Mouse (Mus musculus): ENCODE measurements at regions not wholly inside any gene's neighbourhood (a gene's known extent, or its start where the extent isn't known, plus 50 kb on each side); places are given as distances from the start of the nearest gene placed in this dataset.

DNA sequence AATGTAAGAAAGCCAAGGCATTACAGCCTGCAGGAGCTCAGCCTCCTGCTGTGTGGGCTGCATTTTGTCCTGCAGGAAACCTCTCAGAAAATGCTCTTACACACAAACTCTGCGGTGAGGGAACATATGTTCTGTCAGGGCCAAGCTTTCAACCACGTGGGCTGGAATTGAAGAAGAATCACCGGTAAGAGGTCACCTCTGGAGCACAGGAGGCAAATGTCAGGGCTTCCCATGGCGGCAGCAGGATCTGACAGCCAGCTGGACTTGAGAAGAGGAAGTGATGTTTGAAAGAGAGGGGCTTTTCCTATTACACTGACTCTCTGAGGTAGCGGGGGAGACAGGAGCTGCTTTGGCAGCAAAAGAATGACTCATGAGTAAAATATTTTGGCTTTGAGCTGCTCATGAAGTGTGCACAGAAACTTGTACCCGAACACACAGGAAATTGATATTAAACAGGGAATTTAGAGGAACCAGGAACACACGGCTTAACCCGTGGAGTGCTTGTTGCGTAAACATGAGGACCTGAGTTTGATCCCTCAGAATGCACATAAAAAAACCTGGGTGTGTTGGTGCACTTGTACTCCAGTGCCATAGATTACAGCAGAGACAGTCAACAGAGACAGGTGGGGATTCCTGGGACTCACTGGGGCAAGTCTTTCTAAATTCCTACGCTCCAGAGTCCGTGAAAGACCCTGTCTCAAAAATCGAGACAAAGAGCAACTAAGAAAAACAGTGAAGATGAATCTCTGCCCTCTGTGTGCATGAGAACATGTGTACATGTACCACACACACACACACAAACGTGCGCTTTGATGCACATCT, 848.1 kb upstream of the A1bg start:
- TF ChIP-seq CTCF (IDR thresholded peaks at IDR 0.05; ENCODE audit: borderline replicate concordance, extremely low read depth, insufficient read depth, insufficient read length) (no peak), POLR2A (IDR thresholded peaks at IDR 0.05; ENCODE audit: borderline replicate concordance, extremely low read depth, insufficient read depth, insufficient read length, poor library complexity, severe bottlenecking) (no peak)

Measured in brain, embryonic 14.5 days (tissue).